Mouse (Mus musculus): ENCODE measurements at regions not wholly inside any gene's neighbourhood (a gene's known extent, or its start where the extent isn't known, plus 50 kb on each side); places are given as distances from the start of the nearest gene placed in this dataset.

- TF ChIP-seq CTCF (IDR thresholded peaks at IDR 0.05), result no peak
- TF ChIP-seq POLR2A (IDR thresholded peaks at IDR 0.05; ENCODE audit: insufficient read depth, low read depth, low read length), result no peak
Observed at GRCm38 (mm10) chr3:18928401-18929104, 699.9 kb downstream of the 1700064H15Rik start.
